Mouse (Mus musculus) hematopoietic multipotent progenitor cell, adult 10-12 weeks (in vitro differentiated cells): ENCODE data around the gene Slc35f3. TPM values are rescaled to one million over a fixed set of nuclear protein-coding genes. Genes with fewer than 3 reads are reported as not detected.

Experiments
- polyA plus RNA-seq: library from polyadenylated mRNA; stranded (reverse); fragments of >175 nt; gene quantifications from 2 replicates; pipeline ENCODE4 v1.2.3, GENCODE M21; 2012; ENCODE audit warnings: low replicate concordance

The Slc35f3 gene
- polyA plus RNA-seq = 0.07 TPM in 1 of 2 replicates, not detected in the other

DNA sequence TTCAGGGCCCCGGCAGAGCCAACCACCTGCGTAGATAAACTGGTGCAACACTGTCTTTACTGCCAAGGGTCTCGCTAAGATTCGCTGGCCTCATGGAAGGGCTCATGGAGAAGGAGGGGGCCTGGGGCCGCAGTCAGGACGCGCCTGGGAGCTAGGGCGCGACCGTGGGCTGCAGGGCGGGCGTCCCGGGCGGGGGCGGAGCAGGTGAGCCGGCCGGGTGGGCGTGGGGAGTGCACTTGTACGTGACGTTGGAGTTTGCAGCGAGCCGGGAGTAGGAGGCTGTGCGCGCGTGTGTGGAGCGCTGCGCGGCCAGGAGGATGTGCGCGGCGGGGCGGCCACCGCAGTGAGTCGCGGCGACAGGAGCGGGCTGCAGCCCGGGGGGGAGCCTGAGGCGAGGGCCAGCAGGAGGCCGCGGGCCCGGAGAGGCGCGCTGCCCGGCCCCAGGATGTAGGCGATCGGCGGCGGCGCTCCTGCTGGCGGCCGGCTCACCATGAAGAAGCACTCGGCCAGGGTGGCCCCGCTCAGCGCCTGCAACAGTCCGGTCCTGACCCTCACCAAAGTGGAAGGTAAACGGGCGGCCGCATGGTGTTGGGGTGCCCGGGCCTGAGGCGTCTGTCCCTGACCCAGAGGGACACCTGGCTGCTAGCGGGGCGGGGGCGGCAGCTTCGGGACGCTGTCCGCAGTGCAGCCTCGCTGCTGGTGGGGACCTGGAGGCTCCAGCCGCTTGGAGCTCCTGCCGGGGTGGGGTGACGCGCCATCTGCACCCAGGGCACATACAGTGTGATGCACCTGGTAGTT is at the start of gene Slc35f3:
TSS of gene Slc35f3 (plus strand) at position 263 of the 798 bp plus-strand sequence.

GRCm38 (mm10) chr8:126422174-126422919 is 124.0 kb downstream of the Slc35f3 start, which contains the start of gene Coa6:
Gene Coa6 (plus strand): TSS chr8:126422515.

Other genes starting within 250 kb of the Slc35f3 start
- gene Coa6, start 124.0 kb downstream of the Slc35f3 start, polyA plus RNA-seq = 44.2 and 50.4 TPM in 2 replicates
- 2.0 and 2.6 TPM in 2 replicates for gene Tarbp1, start 176.5 kb downstream of the Slc35f3 start, polyA plus RNA-seq